Mouse (Mus musculus): ENCODE measurements around the gene 2200002D01Rik.

The 2200002D01Rik gene

GRCm38 (mm10) chr7:29248261-29248841 lies at the start of gene 2200002D01Rik:
2200002D01Rik (minus strand) TSS chr7:29248466.
- DNase-seq, result peak; percentile 64 to 69

GRCm38 (mm10) chr7:29296998-29297397 lies 48.7 kb upstream of the 2200002D01Rik start:
- DNase-seq, result peak; percentile 73 to 74

GRCm38 (mm10) chr7:29295861-29296647 lies 47.8 kb upstream of the 2200002D01Rik start:
- no peak for DNase-seq

GRCm38 (mm10) chr7:29294111-29294761 lies 46.0 kb upstream of the 2200002D01Rik start:
- no peak for DNase-seq

GRCm38 (mm10) chr7:29293131-29294065 lies 45.1 kb upstream of the 2200002D01Rik start:
- DNase-seq, result peak in 1 of 2 experiments; percentile 47

- no peak for DNase-seq
These were observed 44.3 kb upstream of the 2200002D01Rik start for GRCm38 (mm10) chr7:29292458-29293098.

- no peak for DNase-seq
These were observed 43.6 kb upstream of the 2200002D01Rik start for GRCm38 (mm10) chr7:29291616-29292457.

GRCm38 (mm10) chr7:29290691-29291485 lies 42.6 kb upstream of the 2200002D01Rik start:
- no peak for DNase-seq

GRCm38 (mm10) chr7:29289856-29290255 lies 41.6 kb upstream of the 2200002D01Rik start:
- no peak for DNase-seq

GRCm38 (mm10) chr7:29288942-29289638 lies 40.8 kb upstream of the 2200002D01Rik start, which contains the start of gene Ppp1r14a:
Ppp1r14a (plus strand) TSS chr7:29289308.
- DNase-seq, result peak in 1 of 2 experiments; percentile 61

- no peak for DNase-seq
These were observed 39.8 kb upstream of the 2200002D01Rik start for GRCm38 (mm10) chr7:29288079-29288478.

- DNase-seq, result no peak
These were observed 39.2 kb upstream of the 2200002D01Rik start for GRCm38 (mm10) chr7:29287481-29287880.

GRCm38 (mm10) chr7:29284523-29284922 lies 36.3 kb upstream of the 2200002D01Rik start:
- no peak for DNase-seq

- DNase-seq, result no peak
These were observed 35.6 kb upstream of the 2200002D01Rik start for GRCm38 (mm10) chr7:29283876-29284275.

GRCm38 (mm10) chr7:29282074-29282554 lies 33.8 kb upstream of the 2200002D01Rik start:
- DNase-seq, result no peak

- DNase-seq, result peak; percentile 93 to 94
These were observed 33.2 kb upstream of the 2200002D01Rik start, which contains the start of gene Spint2 for GRCm38 (mm10) chr7:29281201-29282073. Spint2 (minus strand) TSS chr7:29281912.

- DNase-seq, result no peak
These were observed 32.5 kb upstream of the 2200002D01Rik start for GRCm38 (mm10) chr7:29280801-29281200.

GRCm38 (mm10) chr7:29279924-29280323 lies 31.7 kb upstream of the 2200002D01Rik start:
- DNase-seq, result no peak
